Mouse (Mus musculus): ENCODE measurements around the gene Ucn2.

The Ucn2 gene

DNA sequence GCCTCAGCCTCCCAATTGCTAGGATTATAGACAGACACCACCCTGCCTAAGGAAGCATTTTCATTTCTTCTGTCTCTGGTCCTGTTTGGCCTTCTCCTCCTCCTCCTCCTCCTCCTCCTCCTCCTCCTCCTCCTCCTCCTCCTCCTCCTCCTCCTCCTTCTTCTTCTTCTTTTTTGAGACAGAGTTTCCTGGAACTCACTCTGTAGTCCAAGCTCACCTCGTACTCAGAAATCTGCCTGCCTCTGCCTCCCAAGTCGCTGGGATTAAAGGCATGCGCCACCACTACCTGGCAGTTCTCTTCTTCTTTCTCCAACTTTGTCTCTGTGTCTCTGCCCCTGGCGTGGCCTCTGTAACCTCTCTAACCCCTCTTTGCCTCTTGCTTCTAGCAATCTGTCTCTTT lies at the start of gene Ucn2:
Gene Ucn2, plus strand, starts transcription at position 301 of the 400 bp plus-strand sequence.
- DNase-seq (ENCODE audit: extremely low read depth, insufficient read length, low spot score) = no peak

DNA sequence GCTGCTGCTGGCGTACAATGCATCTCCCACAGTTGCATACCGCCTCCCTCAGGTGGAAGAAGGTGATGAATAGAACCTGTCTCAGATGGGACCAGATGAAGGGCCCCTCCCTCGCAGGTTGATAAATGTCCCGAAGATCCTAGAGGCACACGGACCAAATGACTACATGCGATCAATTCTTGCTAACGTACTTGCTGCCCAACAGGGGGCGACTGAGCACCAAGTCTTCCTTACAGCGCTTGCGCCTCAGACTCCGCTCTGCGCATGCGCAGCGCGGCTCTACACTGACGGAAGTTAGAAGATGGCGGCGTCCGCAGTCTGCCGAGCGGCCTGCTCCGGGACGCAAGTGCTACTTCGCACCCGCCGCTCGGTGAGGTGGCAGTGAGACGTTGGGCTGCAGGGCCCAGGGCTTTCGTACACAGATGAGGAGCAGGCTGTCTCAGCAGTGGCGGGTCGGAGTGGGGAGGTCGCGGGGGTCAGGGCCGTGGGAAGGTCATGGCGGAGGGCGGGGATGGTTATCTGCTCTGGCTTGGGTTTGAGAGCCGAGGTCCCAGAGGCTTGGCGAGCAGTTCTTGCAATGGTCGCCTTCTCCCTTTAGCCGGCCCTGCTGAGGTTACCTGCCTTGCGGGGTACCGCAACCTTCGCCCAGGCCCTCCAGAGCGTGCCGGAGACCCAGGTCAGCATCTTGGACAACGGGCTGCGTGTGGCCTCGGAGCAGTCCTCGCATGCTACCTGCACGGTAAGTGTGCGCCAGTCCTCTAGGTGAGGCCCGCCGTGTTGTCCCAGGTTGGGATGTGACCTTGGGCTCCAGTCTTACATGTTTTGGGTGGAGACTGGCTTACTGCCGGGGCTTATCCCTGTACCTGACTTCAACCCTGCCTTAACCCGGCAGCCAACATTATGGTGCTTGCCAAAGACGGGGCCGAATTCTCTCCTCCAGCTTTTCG lies 49.1 kb upstream of the Ucn2 start, which contains the start of gene Uqcrc1:
Gene Uqcrc1, plus strand, starts transcription at position 216 of the 947 bp plus-strand sequence.
- DNase-seq (ENCODE audit: extremely low read depth, insufficient read length, low spot score) = peak; percentile 89

DNA sequence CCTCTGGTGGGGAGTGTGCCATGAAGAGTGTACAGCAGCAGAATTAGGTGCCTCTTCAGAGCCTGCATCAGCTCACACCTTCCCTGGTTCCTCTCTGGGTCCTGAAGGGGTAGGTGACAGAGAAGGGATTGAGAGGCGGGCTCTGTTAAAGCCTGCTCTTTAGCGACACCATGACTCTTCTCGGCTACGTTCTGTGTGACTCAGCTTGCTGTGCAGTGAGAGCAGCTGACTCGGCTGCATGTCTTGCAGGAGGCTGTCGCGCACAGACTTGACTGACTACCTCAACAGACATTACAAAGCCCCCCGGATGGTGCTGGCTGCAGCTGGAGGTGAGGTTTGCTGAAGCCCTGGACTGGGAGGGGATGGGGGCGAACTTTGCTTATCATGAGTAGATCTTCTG lies 40.7 kb upstream of the Ucn2 start:
- DNase-seq (ENCODE audit: extremely low read depth, insufficient read length, low spot score) = no peak

DNA sequence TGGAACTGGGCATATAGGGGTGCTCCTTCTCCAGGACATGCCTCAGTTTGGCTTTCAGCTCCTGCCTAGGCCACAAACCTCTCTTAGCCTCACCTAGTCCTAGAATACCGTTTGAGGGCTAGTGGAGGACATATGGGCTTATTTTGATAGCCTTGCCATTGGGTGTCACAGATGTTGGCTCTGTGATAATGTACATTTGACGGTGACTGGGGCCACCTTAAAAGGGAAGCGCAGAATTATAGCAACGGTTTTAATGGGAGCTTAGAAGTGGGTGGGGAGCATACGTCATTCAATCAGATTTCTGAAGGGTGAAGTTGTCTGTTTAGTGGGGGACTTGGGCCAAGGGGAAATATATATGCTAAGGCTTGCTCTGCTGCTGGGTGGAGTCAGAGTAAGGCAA lies 40.2 kb upstream of the Ucn2 start:
- DNase-seq (ENCODE audit: extremely low read depth, insufficient read length, low spot score) = no peak

DNA sequence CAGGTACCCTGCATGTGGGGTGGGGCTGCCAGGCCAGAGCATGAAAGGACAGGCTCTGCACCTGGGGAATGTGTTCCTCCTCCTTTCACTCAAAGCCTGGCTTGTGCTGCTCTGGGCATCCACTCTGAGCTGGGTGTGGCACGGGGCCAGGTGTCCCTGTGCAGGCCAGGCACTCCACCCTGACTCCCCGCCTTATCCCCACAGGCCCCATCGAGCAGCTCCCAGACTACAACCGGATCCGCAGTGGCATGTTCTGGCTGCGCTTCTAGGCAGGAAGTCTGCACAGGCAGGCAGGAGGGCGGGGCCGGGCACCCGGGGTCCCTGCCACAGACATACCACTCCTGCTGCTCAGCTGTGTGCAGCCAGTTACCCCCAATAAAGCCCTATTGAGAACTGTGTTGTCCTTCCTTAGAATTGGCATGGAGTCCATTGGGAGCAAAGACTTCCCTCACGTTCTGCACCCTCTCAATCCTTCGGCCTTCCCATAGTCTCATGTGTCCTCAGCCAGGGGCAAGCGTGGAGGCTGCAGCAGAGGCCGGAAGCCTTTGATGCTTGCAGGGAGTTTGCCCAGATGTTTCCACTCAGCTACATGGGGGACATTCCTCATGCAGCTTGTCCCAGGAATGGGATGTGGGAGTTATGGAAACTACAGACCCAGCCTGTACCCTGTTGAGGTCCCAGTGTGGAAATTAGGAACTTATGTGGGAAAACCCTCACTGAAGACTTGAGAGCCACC lies 36.4 kb upstream of the Ucn2 start:
- DNase-seq (ENCODE audit: extremely low read depth, insufficient read length, low spot score) = no peak

DNA sequence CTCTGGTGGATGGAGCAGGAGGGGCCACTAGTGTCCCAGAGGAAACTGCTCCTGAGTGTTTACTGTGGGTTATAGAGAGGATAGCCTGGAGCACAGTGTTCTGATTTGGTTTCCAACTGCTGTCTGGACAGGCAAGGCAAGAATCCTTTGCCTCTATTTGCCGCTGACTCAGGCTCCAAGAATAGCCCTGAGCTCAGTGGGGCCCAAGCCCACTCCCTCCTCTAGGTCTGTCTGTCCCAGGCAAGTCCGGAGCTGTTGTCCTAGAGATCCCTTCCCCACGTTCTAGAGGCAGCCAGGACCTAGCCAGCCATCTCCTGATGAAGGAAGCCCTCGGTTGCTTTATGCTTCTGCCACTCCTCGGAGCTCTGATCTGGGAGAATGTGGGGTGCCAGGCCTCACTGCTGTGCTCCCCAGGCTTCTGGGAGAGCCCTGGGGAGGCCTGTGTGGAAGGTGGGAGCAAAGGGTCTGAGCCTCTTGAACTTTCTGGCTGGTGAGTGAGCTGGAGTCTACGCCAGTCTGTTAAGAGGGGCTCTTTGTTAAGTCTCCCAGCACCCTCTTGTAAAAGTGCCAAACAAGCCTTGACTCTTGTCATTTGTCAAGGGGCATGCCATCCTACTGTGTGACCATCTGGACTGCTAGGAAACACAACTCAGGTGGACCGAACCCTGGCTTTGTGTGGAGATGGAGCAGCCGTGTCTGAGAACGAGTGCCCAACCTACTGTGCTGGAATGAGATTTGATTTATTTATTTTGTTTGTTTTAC lies 35.7 kb upstream of the Ucn2 start:
- DNase-seq (ENCODE audit: extremely low read depth, insufficient read length, low spot score) = no peak

DNA sequence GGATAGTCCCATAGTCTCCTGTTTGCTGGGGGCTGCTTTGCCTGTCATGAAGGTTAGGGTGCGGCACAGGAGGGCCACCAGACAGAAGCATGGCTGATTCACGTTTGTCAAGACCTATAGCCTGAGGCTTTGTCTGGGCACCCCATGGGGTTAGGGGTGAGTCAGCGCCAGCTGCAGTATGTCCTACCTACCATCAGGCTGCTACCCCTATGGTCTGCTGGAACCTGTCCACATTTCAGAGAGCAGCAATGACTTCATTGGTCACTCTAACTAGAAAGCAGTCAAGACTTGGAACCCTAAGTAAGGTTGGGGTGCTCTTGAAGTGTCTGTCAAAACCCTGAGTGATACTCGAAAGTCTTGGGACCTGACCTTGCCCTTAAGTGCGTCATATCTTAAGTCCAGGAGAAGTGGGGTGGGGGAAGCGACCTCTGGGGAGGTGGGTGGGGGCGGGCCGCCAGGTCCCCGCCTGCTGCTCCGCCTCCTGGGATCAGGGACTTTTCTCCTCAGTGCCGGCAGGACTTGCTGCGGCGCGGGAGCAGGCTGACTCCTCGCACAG lies 32.7 kb upstream of the Ucn2 start, which contains the start of gene Col7a1:
Gene Col7a1, plus strand, starts transcription at position 506 of the 556 bp plus-strand sequence.
- DNase-seq (ENCODE audit: extremely low read depth, insufficient read length, low spot score) = no peak

DNA sequence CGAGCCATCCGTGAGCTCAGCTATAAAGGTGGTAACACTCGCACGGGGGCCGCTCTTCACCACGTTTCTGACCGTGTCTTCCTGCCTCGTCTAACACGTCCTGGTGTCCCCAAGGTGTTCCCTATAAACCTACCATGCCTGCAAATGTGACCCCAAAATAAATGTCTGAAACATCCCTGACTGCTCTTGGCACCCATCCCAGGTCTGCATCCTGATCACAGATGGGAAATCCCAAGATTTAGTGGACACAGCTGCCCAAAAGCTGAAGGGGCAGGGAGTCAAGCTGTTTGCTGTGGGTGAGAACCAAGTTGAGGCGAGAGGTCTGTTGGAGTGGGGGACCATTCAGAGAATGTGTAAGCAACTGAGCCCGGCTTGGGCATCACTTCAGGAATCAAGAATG lies 30.6 kb upstream of the Ucn2 start:
- no peak for DNase-seq (ENCODE audit: extremely low read depth, insufficient read length, low spot score)

DNA sequence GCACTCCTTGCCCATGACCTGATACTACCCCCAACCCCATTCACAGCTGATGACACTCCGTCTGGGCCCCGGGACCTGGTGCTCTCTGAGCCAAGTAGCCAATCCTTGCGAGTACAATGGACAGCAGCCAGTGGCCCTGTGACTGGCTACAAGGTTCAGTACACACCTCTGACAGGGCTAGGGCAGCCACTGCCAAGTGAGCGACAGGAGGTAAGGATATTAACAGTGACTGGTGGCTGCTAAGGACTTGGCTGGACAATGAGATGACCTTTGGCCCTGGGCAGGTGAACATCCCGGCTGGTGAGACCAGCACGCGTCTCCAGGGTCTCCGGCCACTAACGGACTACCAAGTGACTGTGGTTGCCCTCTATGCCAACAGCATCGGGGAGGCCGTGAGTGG lies 30.0 kb upstream of the Ucn2 start:
- DNase-seq (ENCODE audit: extremely low read depth, insufficient read length, low spot score) = no peak

DNA sequence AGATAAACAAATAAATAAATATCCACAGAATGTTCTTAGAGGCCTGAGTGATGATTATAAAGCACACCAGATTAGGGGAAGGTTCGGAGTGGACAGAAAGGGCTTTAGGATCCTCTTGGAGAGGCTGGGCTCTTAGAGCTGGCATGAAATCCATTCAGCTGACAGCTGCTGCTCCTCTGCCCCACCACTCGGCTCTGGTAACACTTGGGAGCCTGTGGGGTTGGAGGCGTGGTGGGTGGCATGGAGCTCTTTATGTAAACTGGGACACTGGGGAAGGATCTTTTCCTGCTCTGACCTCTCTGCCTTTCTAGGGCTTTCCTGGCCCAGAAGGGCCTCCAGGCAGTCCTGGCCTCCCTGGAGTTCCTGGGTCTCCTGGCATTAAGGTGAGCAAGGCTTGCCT lies 22.2 kb upstream of the Ucn2 start:
- DNase-seq (ENCODE audit: extremely low read depth, insufficient read length, low spot score) = no peak

DNA sequence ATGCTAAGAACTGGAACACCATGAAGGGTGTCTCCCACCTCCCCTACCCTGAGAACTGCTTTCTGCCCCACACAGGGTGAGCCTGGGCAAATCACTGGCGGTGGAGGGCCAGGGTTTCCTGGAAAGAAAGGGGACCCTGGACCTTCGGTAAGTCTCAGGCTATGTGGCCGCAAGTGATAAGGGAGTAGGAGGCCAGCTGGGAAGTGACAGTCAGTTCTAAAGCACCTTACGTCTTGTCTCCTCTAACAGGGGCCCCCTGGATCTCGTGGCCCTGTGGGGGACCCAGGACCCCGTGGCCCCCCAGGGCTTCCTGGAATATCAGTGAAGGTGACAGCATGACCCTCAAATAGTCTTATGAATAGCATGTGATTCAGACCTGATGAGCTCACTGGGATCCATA lies 21.5 kb upstream of the Ucn2 start:
- DNase-seq (ENCODE audit: extremely low read depth, insufficient read length, low spot score) = no peak

DNA sequence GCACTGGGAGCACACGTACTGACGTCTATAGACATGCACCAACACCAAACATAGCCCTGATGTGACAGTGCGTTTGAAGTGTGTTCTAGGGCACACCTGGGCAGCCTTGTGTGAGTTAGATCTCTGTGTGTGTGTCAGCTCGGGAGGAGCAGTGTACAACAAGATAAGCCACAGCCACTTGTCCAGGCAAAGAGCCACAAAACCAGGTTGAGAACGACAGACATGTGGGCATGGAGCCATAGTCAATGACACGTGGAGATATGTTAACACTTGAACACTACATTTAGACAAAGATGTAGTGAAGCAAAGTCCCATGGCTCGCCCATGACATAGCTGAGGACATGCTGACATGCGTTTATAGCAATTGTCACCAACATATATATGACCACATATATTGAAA lies 15.2 kb upstream of the Ucn2 start:
- DNase-seq (ENCODE audit: extremely low read depth, insufficient read length, low spot score) = no peak

DNA sequence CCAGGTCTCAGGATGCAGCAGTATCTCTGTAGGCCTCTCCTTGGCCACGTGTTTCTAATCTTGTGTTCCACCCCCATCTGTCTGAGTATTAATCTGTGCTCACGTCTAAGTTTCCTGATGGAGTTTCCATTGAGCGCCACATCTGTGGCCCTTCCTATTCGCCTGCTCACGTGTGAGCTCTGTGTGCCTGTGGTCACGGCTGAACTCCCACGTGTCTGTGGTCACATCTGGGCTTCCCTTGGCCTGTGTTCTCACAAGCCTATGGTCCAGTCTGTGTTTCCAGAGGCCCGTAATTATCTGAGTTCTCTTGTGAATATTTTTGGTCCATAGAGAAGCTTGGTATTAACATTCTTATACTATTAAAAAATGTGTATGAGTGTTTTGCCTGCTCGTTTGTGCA lies 9.3 kb upstream of the Ucn2 start:
- no peak for DNase-seq (ENCODE audit: extremely low read depth, insufficient read length, low spot score)

DNA sequence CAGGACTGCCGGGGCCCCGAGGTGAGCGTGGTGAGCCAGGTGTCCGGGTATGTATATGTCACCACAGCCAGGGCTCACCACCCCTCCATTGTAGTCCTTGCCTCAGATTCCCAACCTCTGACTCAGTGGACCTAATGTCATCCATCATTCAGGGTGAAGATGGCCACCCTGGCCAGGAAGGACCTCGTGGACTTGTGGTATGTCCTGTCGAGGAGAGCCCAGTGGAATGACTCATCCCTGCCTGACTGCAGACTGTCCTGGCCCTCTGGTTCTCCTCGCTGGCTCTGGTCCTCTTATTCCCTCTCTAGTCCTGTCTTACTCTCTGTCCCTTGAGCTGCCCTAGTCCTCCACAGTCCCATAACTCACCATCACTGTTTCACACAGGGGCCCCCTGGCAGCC lies 7.8 kb upstream of the Ucn2 start:
- peak; percentile 82 for DNase-seq (ENCODE audit: extremely low read depth, insufficient read length, low spot score)

DNA sequence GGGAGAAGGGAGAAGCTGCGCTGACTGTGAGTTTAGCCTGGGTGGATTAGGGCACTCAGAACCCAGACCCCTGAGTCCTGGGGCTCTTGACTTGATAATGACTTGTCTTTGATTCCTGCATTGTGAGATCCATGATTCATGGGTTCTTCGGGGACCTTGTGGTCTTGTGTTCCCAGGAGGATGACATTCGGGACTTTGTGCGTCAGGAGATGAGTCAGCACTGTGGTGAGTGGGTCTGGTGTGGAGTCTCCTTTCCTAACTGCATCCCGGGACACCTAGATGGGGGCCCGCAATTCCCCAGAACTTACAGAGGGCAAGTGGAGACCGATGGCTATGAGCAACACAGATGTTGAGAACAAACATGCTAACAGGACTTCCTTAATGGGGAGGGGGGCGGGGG lies 3.3 kb upstream of the Ucn2 start:
- DNase-seq (ENCODE audit: extremely low read depth, insufficient read length, low spot score) = peak; percentile 63

DNA sequence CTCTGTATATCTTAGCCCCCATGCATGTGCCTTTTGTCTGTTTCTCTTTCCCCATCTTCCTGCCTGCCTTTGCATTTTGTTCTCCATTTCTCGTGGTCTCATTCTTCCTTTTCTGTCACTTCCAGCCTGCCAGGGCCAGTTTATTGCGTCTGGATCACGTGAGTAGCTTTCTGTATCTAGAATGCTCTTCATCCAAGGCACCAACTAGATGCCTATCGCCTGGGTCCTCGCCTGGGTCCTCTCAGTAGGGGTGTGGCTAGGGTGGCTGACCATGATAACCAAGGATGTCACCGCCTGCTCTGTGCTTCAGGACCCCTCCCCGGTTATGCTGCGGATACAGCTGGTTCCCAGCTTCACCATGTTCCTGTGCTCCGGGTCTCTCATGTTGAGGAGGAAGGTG lies 2.6 kb upstream of the Ucn2 start:
- no peak for DNase-seq (ENCODE audit: extremely low read depth, insufficient read length, low spot score)

DNA sequence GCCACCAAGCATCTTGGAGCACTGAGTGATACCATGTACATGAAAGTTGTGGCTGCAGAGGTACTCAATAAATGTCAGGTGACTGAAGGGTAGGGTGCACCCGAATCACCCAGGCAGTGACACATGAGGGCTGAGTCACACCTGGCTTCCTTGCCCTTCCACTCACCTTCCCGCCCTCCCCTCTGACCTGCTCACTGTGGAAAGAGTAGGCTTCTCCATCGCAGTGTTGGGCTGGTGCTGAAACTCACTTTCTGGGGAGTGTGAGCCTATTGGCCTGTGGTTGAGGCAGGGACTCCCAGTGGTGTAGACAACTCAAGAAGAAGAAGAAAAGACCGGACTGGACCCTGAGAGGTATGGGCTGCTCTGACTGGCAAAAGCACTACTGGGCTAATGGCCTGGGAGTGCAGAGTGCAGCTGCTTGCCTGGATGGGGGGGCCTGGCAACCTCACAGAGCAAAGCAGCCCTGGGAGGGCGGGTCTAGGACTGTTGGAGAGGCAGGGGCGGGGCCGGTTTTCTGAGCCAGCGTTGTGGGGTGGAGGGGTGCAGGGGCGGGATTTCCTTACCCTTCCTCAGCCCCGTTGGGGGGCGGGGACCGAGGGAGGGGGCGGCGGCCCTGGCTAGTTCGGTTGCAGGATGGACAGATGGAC lies 2.0 kb downstream of the Ucn2 start:
- no peak for DNase-seq (ENCODE audit: extremely low read depth, insufficient read length, low spot score)

DNA sequence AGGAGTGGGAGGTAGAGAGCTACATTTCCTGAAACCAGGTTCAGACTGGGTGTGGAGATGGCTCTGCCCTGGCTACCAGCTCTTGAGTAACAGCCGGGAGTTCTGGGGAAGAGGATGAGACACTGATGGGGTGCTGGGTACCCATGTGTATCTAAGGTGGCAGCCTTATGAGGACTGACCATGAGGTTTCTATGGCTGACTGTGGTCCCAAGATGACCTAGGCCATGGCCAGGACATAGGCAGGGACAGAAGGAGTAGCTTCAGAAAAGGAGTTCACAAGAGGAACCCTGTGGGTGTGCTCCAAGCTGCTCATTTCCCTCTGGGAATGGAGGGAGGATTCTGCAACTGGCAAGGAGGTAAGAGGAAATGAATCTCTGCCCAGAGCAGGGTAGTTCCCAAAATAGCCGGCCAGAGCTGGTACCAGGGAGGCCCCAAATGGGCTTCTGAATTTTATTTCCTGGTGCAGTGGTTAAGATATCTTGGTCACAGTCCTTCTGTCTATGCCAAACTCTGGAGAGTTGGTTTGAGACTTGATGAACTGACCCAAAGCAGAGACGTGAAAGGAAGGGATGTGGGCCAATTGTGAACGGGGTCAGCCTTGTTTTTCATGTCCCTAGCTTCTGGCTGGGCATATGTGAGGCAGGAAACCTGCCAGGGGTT lies 4.1 kb downstream of the Ucn2 start:
- DNase-seq (ENCODE audit: extremely low read depth, insufficient read length, low spot score) = no peak

DNA sequence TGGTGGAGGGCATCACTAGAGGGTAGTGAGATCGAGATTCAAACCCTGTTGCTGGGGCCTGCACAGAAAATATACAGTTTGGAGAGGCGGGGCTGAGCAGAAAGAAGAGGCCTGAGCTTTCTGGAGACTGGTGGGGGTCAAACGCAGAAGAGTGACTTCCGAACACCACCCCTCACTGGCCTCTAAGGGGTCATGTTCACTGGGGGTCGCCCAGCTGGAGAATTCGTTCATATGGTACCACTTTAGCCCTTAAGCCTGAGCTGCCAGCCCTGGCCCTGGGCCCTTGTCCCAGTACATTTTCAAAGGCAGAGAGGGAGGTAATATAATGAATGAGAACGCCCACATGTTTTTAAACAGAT lies 4.6 kb downstream of the Ucn2 start:
- no peak for DNase-seq (ENCODE audit: extremely low read depth, insufficient read length, low spot score)

Measured in 3134 (cell line).